Mouse (Mus musculus): ENCODE measurements around the gene Hivep2. TPM values are rescaled to one million over a fixed set of nuclear protein-coding genes. Genes with fewer than 3 reads are reported as not detected.

Hivep2 gene
- polyA plus RNA-seq, 1 experiment from 2014 or later: 5.9 TPM

GRCm38 (mm10) chr10:14101966-14102365, 136.1 kb downstream of the Hivep2 start:
- no peak for ATAC-seq (replicated peaks; ENCODE audit: low FRiP score)
- no peaks in the 10 kb centered on the region for H3K4me1 ChIP-seq
- WGBS: 92% methylated on average over 5 of the region's 5 CpGs

DNA sequence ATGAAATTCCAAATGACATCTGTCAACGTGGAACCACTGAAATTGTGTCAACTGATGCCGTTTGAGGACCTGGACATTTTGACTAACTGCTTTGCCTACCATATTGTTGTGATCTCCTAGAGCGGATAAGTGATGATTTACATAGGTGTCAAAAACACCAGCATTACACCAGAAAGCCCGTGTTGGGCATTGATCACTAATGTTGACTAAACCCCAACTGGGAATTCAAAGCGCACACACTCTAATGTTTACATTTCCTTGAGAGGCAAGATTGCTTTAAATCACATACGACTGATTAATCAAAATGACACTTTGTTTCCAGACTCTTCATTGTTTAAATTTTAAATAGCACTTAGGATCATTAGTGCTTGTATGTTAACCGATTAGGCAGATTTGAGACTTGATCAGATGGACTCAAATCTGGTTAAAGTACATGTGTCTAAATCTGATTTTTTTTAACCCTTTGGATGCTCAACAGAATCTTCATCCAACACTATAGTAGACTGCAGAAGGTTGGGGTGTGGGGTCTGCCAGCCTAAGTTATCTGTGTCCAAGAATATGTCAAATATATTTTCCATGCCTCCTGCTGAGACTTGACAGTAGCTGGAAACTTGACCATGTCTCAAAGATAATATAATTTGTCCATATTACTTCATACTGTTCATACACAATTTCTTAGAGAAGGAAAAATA, 142.3 kb downstream of the Hivep2 start:
- Histone ChIP-seq H3K9ac (no peak overlapping the region), H3K4me3 (replicated peaks) (no peak overlapping the region), H3K27me3 (no peaks in the 10 kb centered on the region), H3K4me2 (no peak overlapping the region), H3K9me3 (replicated peaks) (no peaks in the 10 kb centered on the region), H3K4me1 (no peaks in the 10 kb centered on the region), H3K36me3 (no peaks in the 10 kb centered on the region), H3K27ac (no peak overlapping the region)
- 62% methylated on average over 7 of the region's 7 CpGs for WGBS
- ATAC-seq (replicated peaks; ENCODE audit: low FRiP score): no peak

More at GRCm38 (mm10) chr10:14101966-14102365, 136.1 kb downstream of the Hivep2 start:
- H3K9me3 ChIP-seq (replicated peaks): no peaks in the 10 kb centered on the region
- H3K27ac ChIP-seq: no peak overlapping the region
- H3K36me3 ChIP-seq: no peaks in the 10 kb centered on the region
- no peaks in the 10 kb centered on the region for H3K27me3 ChIP-seq
- no peak overlapping the region for H3K4me3 ChIP-seq (replicated peaks)
- H3K9ac ChIP-seq: no peak overlapping the region
- no peak overlapping the region for H3K4me2 ChIP-seq

- H3K4me1 ChIP-seq: no peaks in the 10 kb centered on the region
- ATAC-seq (replicated peaks; ENCODE audit: low FRiP score): no peak
Observed at GRCm38 (mm10) chr10:14115846-14116245, 150.0 kb downstream of the Hivep2 start.

GRCm38 (mm10) chr10:14116978-14117377, 151.1 kb downstream of the Hivep2 start:
- Histone ChIP-seq H3K4me2 (no peak overlapping the region), H3K36me3 (no peaks in the 10 kb centered on the region), H3K9ac (no peak overlapping the region), H3K4me1 (no peaks in the 10 kb centered on the region), H3K9me3 (replicated peaks) (no peaks in the 10 kb centered on the region), H3K27ac (no peak overlapping the region), H3K27me3 (no peaks in the 10 kb centered on the region), H3K4me3 (replicated peaks) (no peak overlapping the region)
- ATAC-seq (replicated peaks; ENCODE audit: low FRiP score): no peak
- 86% methylated on average over 5 of the region's 5 CpGs for WGBS

More at GRCm38 (mm10) chr10:14115846-14116245, 150.0 kb downstream of the Hivep2 start:
- no peak overlapping the region for H3K4me3 ChIP-seq (replicated peaks)
- H3K4me2 ChIP-seq: no peak overlapping the region
- no peak overlapping the region for H3K27ac ChIP-seq
- no peaks in the 10 kb centered on the region for H3K9me3 ChIP-seq (replicated peaks)
- 71% methylated on average over 4 of the region's 4 CpGs for WGBS
- H3K9ac ChIP-seq: no peak overlapping the region
- H3K27me3 ChIP-seq: no peaks in the 10 kb centered on the region
- no peaks in the 10 kb centered on the region for H3K36me3 ChIP-seq

- Histone ChIP-seq H3K9me3 (replicated peaks) (no peaks in the 10 kb centered on the region), H3K9ac (no peak overlapping the region), H3K36me3 (no peaks in the 10 kb centered on the region), H3K4me3 (replicated peaks) (no peak overlapping the region), H3K4me1 (no peaks in the 10 kb centered on the region), H3K27ac (no peak overlapping the region), H3K27me3 (no peaks in the 10 kb centered on the region), H3K4me2 (no peak overlapping the region)
- ATAC-seq (replicated peaks; ENCODE audit: low FRiP score): no peak
- 81% methylated on average over 5 of the region's 5 CpGs for WGBS
Observed at GRCm38 (mm10) chr10:14119201-14119600, 153.3 kb downstream of the Hivep2 start.

DNA sequence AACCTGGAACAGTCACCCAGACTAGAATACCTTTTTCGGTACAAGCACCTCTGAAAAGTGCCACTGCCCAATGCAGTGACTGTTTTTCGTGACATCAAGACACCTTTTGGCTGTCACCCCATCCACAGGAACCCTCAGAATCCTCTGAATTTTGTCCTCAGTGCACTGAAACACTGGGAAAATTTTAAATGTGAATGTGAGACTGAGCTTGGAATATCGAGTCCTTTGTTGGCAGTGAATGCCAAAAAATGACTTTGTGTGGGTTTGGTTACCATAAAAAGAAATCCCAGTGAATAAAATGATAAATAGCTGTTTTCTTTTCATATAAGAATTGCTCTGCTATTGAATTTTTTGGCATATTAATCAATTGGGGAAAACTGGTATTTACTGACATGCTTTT, 154.6 kb downstream of the Hivep2 start:
- H3K27me3 ChIP-seq: no peaks in the 10 kb centered on the region
- H3K4me1 ChIP-seq: no peaks in the 10 kb centered on the region
- no peak overlapping the region for H3K27ac ChIP-seq
- H3K36me3 ChIP-seq: no peaks in the 10 kb centered on the region
- H3K4me2 ChIP-seq: no peak overlapping the region
- no peaks in the 10 kb centered on the region for H3K9me3 ChIP-seq (replicated peaks)
- no peak overlapping the region for H3K9ac ChIP-seq
- 92% methylated on average over 3 of the region's 3 CpGs for WGBS
- no peak overlapping the region for H3K4me3 ChIP-seq (replicated peaks)
- no peak for ATAC-seq (replicated peaks; ENCODE audit: low FRiP score)

GRCm38 (mm10) chr10:14127826-14128225, 162.0 kb downstream of the Hivep2 start:
- Histone ChIP-seq H3K4me3 (replicated peaks) (no peak overlapping the region), H3K9ac (no peak overlapping the region), H3K27ac (no peak overlapping the region), H3K36me3 (peaks cover 47% of the 10 kb centered on the region), H3K4me2 (no peak overlapping the region), H3K4me1 (no peaks in the 10 kb centered on the region), H3K27me3 (no peaks in the 10 kb centered on the region), H3K9me3 (replicated peaks) (no peaks in the 10 kb centered on the region)
- WGBS: 90% methylated on average over 12 of the region's 12 CpGs
- no peak for ATAC-seq (replicated peaks; ENCODE audit: low FRiP score)

DNA sequence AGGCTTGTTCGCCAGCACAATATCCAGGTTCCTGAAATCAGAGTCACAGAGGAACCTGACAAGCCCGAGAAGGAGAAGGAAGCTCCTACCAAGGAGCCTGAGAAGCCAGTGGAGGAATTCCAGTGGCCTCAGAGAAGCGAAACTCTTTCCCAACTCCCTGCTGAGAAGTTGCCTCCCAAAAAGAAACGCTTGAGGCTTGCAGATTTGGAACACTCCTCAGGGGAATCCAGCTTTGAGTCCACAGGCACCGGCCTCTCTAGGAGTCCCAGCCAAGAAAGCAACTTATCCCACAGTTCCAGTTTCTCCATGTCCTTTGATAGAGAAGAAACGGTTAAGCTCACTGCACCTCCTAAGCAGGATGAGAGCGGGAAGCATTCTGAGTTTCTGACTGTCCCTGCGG, 164.4 kb downstream of the Hivep2 start:
- no peaks in the 10 kb centered on the region for H3K4me1 ChIP-seq
- 71% methylated on average over 8 of the region's 8 CpGs for WGBS
- ATAC-seq (replicated peaks; ENCODE audit: low FRiP score): no peak

DNA sequence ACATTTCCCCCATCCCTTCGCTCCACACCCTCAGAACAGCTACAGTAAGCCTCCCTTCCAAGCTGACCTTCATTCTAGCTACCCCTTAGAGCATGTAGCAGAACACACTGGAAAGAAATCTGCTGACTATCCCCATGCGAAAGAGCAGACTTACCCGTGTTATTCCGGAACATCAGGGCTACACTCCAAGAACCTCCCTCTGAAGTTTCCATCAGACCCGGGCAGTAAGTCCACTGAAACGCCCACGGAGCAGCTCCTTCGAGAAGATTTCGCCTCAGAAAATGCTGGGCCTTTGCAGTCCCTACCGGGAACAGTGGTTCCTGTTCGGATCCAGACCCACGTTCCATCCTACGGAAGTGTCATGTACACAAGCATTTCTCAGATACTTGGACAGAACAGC, 165.4 kb downstream of the Hivep2 start:
- no peak for ATAC-seq (replicated peaks; ENCODE audit: low FRiP score)
- Histone ChIP-seq H3K4me3 (replicated peaks) (no peak overlapping the region), H3K27ac (no peak overlapping the region), H3K36me3 (peaks cover 47% of the 10 kb centered on the region), H3K4me1 (no peaks in the 10 kb centered on the region), H3K9me3 (replicated peaks) (no peaks in the 10 kb centered on the region), H3K27me3 (no peaks in the 10 kb centered on the region), H3K9ac (no peak overlapping the region), H3K4me2 (no peak overlapping the region)
- WGBS: 91% methylated on average over 13 of the region's 13 CpGs

More for the DNA sequence above, 164.4 kb downstream of the Hivep2 start:
- Histone ChIP-seq H3K36me3 (peaks cover 47% of the 10 kb centered on the region), H3K9ac (no peak overlapping the region), H3K27ac (no peak overlapping the region), H3K27me3 (no peaks in the 10 kb centered on the region), H3K4me3 (replicated peaks) (no peak overlapping the region), H3K4me2 (no peak overlapping the region), H3K9me3 (replicated peaks) (no peaks in the 10 kb centered on the region)

- 91% methylated on average over 17 of the region's 17 CpGs for WGBS
- no peaks in the 10 kb centered on the region for H3K4me1 ChIP-seq
- no peak overlapping the region for H3K4me2 ChIP-seq
- ATAC-seq (replicated peaks; ENCODE audit: low FRiP score): no peak
- H3K9me3 ChIP-seq (replicated peaks): no peaks in the 10 kb centered on the region
- no peak overlapping the region for H3K9ac ChIP-seq
- H3K36me3 ChIP-seq: peaks cover 47% of the 10 kb centered on the region
- H3K27me3 ChIP-seq: no peaks in the 10 kb centered on the region
- H3K27ac ChIP-seq: no peak overlapping the region
- no peak overlapping the region for H3K4me3 ChIP-seq (replicated peaks)
Observed at GRCm38 (mm10) chr10:14132061-14132460, 166.2 kb downstream of the Hivep2 start.

DNA sequence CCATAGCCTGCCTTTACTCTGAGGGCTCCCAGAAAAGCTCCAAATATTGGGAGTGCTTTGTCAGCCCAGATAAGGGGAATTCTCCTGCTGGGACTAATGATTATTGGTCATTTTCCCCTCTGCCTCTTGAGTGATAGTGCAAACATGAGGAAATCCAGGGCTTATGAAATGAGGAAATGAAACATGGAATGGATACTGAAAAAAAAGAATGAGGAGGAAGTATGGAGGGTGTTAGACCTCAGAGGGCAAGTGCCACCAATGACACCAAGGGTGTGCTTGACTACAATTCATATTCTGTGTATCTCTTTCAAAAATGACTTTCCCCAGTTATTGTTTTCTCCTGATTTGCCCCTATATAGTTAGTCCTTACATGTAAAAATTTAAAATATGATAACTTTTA, 167.1 kb downstream of the Hivep2 start:
- Histone ChIP-seq H3K9me3 (replicated peaks) (no peaks in the 10 kb centered on the region), H3K27ac (no peak overlapping the region)

DNA sequence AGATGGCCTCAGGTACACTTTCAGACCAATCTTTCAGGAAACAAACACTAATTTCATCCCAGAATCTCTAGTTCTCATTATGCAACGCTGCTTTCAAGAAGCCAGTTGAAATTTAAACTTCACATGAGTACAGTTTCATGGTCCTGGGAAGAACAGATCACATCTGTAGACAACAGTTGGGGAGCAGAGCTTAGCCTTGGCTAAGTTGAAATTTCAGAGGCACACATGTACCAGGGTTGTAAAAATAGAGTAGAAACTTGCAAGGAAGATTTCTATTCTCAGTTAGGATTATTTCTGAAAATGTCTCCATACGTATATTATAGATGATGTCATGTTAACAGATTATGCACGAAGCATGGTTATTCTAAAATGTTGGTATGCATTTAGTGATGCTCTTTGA, 172.8 kb downstream of the Hivep2 start:
- Histone ChIP-seq H3K4me3 (replicated peaks) (no peak overlapping the region), H3K9ac (no peak overlapping the region), H3K4me1 (0 out of 2 replicates have a peak, but pooled peaks cover 4% of the 10 kb centered on the region), H3K9me3 (replicated peaks) (no peaks in the 10 kb centered on the region), H3K36me3 (peaks cover 10% of the 10 kb centered on the region), H3K27me3 (no peaks in the 10 kb centered on the region), H3K4me2 (no peak overlapping the region), H3K27ac (no peak overlapping the region)
- 89% methylated on average over 3 of the region's 3 CpGs for WGBS
- ATAC-seq (replicated peaks; ENCODE audit: low FRiP score): no peak

More for the DNA sequence above, 167.1 kb downstream of the Hivep2 start:
- H3K36me3 ChIP-seq: peaks cover 42% of the 10 kb centered on the region
- H3K4me2 ChIP-seq: no peak overlapping the region
- H3K4me1 ChIP-seq: no peaks in the 10 kb centered on the region
- H3K27me3 ChIP-seq: no peaks in the 10 kb centered on the region
- no peak overlapping the region for H3K9ac ChIP-seq
- no peak overlapping the region for H3K4me3 ChIP-seq (replicated peaks)
- no peak for ATAC-seq (replicated peaks; ENCODE audit: low FRiP score)

DNA sequence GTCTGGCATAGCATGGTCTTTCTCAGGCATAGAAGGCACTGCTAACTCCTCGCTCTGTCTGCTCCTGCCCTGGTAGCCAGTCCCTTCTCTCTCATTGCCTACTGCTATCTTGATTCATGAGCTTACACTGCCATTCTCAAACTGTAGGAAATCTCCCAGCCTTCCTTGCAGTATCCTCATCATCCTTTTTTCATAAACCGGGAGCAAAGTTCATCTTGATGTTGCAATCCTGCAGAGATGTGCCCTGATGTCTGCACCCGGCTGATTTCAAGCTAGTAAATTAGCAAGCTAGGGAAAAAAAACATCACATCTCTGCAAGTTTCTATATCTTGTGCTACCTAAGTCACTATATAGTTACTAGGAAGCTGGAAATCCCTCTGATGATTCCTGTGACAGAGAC, 179.0 kb downstream of the Hivep2 start:
- 82% methylated on average over 3 of the region's 3 CpGs for WGBS
- H3K4me1 ChIP-seq: 0 out of 2 replicates have a peak, but pooled peaks cover 4% of the 10 kb centered on the region
- no peak overlapping the region for H3K4me2 ChIP-seq
- no peak overlapping the region for H3K27ac ChIP-seq
- H3K36me3 ChIP-seq: peaks cover 26% of the 10 kb centered on the region
- no peak overlapping the region for H3K9ac ChIP-seq
- no peaks in the 10 kb centered on the region for H3K9me3 ChIP-seq (replicated peaks)
- no peak for ATAC-seq (replicated peaks; ENCODE audit: low FRiP score)
- H3K27me3 ChIP-seq: no peaks in the 10 kb centered on the region
- no peak overlapping the region for H3K4me3 ChIP-seq (replicated peaks)

All from kidney, embryonic 15.5 days (tissue).